Mouse (Mus musculus) cerebellum, postnatal 25 days (tissue): ENCODE measurements around the gene Man1b1.

Experiments used
- DNase-seq, 2 experiments: peaks; one replicate each; pipeline ENCODE4 v3.0.0; 2021; ENCODE audit warnings: mixed read lengths in 2 of 2

Man1b1 gene

GRCm38 (mm10) chr2:25332286-25333160 lies at the start of gene Man1b1:
Gene Man1b1, plus strand, starts transcription at chr2:25332338.
- peak; percentile 99 for DNase-seq

- DNase-seq: peak in 1 of 2 experiments; percentile 20
These were observed 46.6 kb upstream of the Man1b1 start for GRCm38 (mm10) chr2:25285551-25285950.

GRCm38 (mm10) chr2:25286314-25286713 lies 45.8 kb upstream of the Man1b1 start:
- peak in 1 of 2 experiments; percentile 24 for DNase-seq

GRCm38 (mm10) chr2:25286837-25287636 lies 45.1 kb upstream of the Man1b1 start:
- peak; percentile 74 to 76 for DNase-seq

GRCm38 (mm10) chr2:25287927-25288649 lies 44.0 kb upstream of the Man1b1 start, which contains the start of gene Tmem210:
Gene Tmem210, plus strand, starts transcription at chr2:25288145.
- DNase-seq: peak in 1 of 2 experiments; percentile 51

- peak; percentile 44 to 54 for DNase-seq
These were observed 43.3 kb upstream of the Man1b1 start for GRCm38 (mm10) chr2:25288734-25289345.

GRCm38 (mm10) chr2:25289651-25290050 lies 42.5 kb upstream of the Man1b1 start, which contains the start of gene Lrrc26:
Gene Lrrc26, plus strand, starts transcription at chr2:25289915.
- peak; percentile 82 to 88 for DNase-seq

- DNase-seq: peak; percentile 83 to 86
These were observed 41.9 kb upstream of the Man1b1 start for GRCm38 (mm10) chr2:25290101-25290815.

GRCm38 (mm10) chr2:25290816-25291130 lies 41.4 kb upstream of the Man1b1 start:
- peak; percentile 82 to 84 for DNase-seq

GRCm38 (mm10) chr2:25291184-25292053 lies 40.7 kb upstream of the Man1b1 start:
- DNase-seq: peak; percentile 62 to 63

GRCm38 (mm10) chr2:25292054-25292544 lies 40.0 kb upstream of the Man1b1 start:
- DNase-seq: peak in 1 of 2 experiments; percentile 61

- DNase-seq: peak; percentile 86 to 93
These were observed 39.3 kb upstream of the Man1b1 start for GRCm38 (mm10) chr2:25292856-25293255.

GRCm38 (mm10) chr2:25293706-25294105 lies 38.4 kb upstream of the Man1b1 start:
- DNase-seq: peak; percentile 38 to 59

GRCm38 (mm10) chr2:25297093-25297492 lies 35.0 kb upstream of the Man1b1 start:
- peak; percentile 51 to 66 for DNase-seq

GRCm38 (mm10) chr2:25298046-25298445 lies 34.1 kb upstream of the Man1b1 start:
- peak; percentile 66 to 73 for DNase-seq

GRCm38 (mm10) chr2:25303452-25303851 lies 28.7 kb upstream of the Man1b1 start:
- DNase-seq: no peak

GRCm38 (mm10) chr2:25303931-25304656 lies 28.0 kb upstream of the Man1b1 start:
- peak; percentile 77 to 81 for DNase-seq

GRCm38 (mm10) chr2:25304657-25305541 lies 27.2 kb upstream of the Man1b1 start:
- DNase-seq: peak in 1 of 2 experiments; percentile 51
